Mouse (Mus musculus) stomach, postnatal 0 days (tissue): ENCODE measurements around the gene Apba1.

ENCODE experiments used
- CTCF ChIP-seq: IDR thresholded peaks from 2 replicates; pipeline ENCODE4 v1.5.1; 2016; ENCODE audit warnings: antibody characterized with exemption, low read depth, mild to moderate bottlenecking, moderate library complexity
- EP300 ChIP-seq: optimal IDR thresholded peaks from 2 replicates; pipeline ENCODE3; 2016; ENCODE audit warnings: antibody characterized with exemption

- TF ChIP-seq CTCF (no peak), EP300 (no peak)
Observed at GRCm38 (mm10) chr19:23956299-23956975, 197.8 kb downstream of the Apba1 start.
